Mouse (Mus musculus) heart, embryonic 11.5 days (tissue): Measurements from ENCODE around the gene Npy4r. TPM values are rescaled to one million over a fixed set of nuclear protein-coding genes. Genes with fewer than 3 reads are reported as not detected.

Experiments
- ATAC-seq: fragments of 200-750 bp; cut with Nextera tagmentation; replicated peaks from 2 replicates; pipeline ENCODE4 v1.8.0; 2017; ENCODE audit warnings: moderate library complexity; ENCODE audit not compliant: insufficient number of reproducible peaks, low FRiP score, low TSS enrichment
- H3K27ac ChIP-seq: fragments of 300-500 bp; sonication (generic); 2 replicates; pipeline ENCODE4 v1.5.1; 2014; ENCODE audit warnings: mild to moderate bottlenecking, low read depth, low read length
- H3K27me3 ChIP-seq: fragments of 300-500 bp; sonication (generic); 2 replicates; pipeline ENCODE4 v1.6.1; 2014; ENCODE audit warnings: mild to moderate bottlenecking, low read length, mixed read lengths; ENCODE audit not compliant: control insufficient read depth, insufficient read depth
- H3K36me3 ChIP-seq: fragments of 300-500 bp; sonication (generic); 2 replicates; pipeline ENCODE4 v1.6.1; 2014; ENCODE audit warnings: mild to moderate bottlenecking, low read length, moderate library complexity, mixed read lengths; ENCODE audit not compliant: control insufficient read depth, insufficient read depth
- H3K4me1 ChIP-seq: fragments of 300-500 bp; sonication (generic); 2 replicates; pipeline ENCODE4 v1.6.1; 2014; ENCODE audit warnings: low read length; ENCODE audit not compliant: control insufficient read depth, insufficient read depth
- H3K4me2 ChIP-seq: fragments of 300-500 bp; sonication (generic); 2 replicates; pipeline ENCODE4 v1.6.1; 2014; ENCODE audit warnings: mild to moderate bottlenecking, moderate library complexity
- H3K4me3 ChIP-seq: fragments of 300-500 bp; sonication (generic); 2 replicates; pipeline ENCODE4 v1.5.1; 2014; ENCODE audit warnings: low read depth, low read length
- H3K9ac ChIP-seq: fragments of 300-500 bp; sonication (generic); 2 replicates; pipeline ENCODE4 v1.6.1; 2014; ENCODE audit warnings: mild to moderate bottlenecking, low read depth, low read length, moderate library complexity
- H3K9me3 ChIP-seq: fragments of 300-500 bp; sonication (generic); replicated peaks from 2 replicates; pipeline ENCODE4 v1.6.1; 2016; ENCODE audit warnings: low read length; ENCODE audit not compliant: control insufficient read depth
- WGBS: fragments of 180-500 bp; shearing (Covaris S2); extraction: QIAGEN DNeasy Blood & Tissue Kit; methylation state at CpG from one replicate; pipeline ENCODE4 v1.1.7; 2014; ENCODE audit not compliant: insufficient replicate concordance; 5-methylcytosine and 5-hydroxymethylcytosine counted together
- polyA plus RNA-seq: library from polyadenylated mRNA; unstranded; fragments of >200 nt; fragmentation: Nextera tagmentation; extraction: Ambion mirVana; gene quantifications from 2 replicates; pipeline ENCODE4 v1.2.1, GENCODE M21; 2014

Gene Npy4r
- polyA plus RNA-seq, 1 experiment from 2014 or later = 0.23 TPM

GRCm38 (mm10) chr14:34106389-34107062, 45.8 kb downstream of the Npy4r start:
- Histone ChIP-seq H3K36me3 (no peaks in the 10 kb centered on the region), H3K9me3 (no peaks in the 10 kb centered on the region), H3K27ac (no peak overlapping the region), H3K4me1 (peaks cover 3% of the 10 kb centered on the region; the same call in 1 of the 2 replicates), H3K9ac (no peak overlapping the region), H3K4me3 (no peak overlapping the region), H3K27me3 (no peaks in the 10 kb centered on the region), H3K4me2 (no peak overlapping the region)
- ATAC-seq = no peak
- 50% methylated on average over 12 of the region's 12 CpGs for WGBS

GRCm38 (mm10) chr14:34104892-34105291, 47.4 kb downstream of the Npy4r start:
- no peak overlapping the region for H3K27ac ChIP-seq
- no peak overlapping the region for H3K9ac ChIP-seq
- H3K4me3 ChIP-seq = no peak overlapping the region
- no peak for ATAC-seq
- H3K9me3 ChIP-seq = no peaks in the 10 kb centered on the region
- H3K36me3 ChIP-seq = no peaks in the 10 kb centered on the region
- WGBS = 21% methylated on average over 8 of the region's 8 CpGs
- peaks cover 3% of the 10 kb centered on the region; the same call in 1 of the 2 replicates for H3K4me1 ChIP-seq
- H3K27me3 ChIP-seq = no peaks in the 10 kb centered on the region
- no peak overlapping the region for H3K4me2 ChIP-seq

- no peaks in the 10 kb centered on the region for H3K27me3 ChIP-seq
- H3K36me3 ChIP-seq = no peaks in the 10 kb centered on the region
- no peak overlapping the region for H3K4me2 ChIP-seq
- no peak overlapping the region for H3K27ac ChIP-seq
- no peaks in the 10 kb centered on the region for H3K9me3 ChIP-seq
- no peak overlapping the region for H3K9ac ChIP-seq
- H3K4me1 ChIP-seq = peaks cover 3% of the 10 kb centered on the region; the same call in 1 of the 2 replicates
- WGBS = 35% methylated on average over 3 of the region's 3 CpGs
- no peak for ATAC-seq
- no peak overlapping the region for H3K4me3 ChIP-seq
Measured at GRCm38 (mm10) chr14:34103855-34104254, 48.4 kb downstream of the Npy4r start.

- no peak within 1 kb of the TSS for H3K9ac ChIP-seq
- H3K4me2 ChIP-seq = no peak within 1 kb of the TSS
- H3K27me3 ChIP-seq = no peaks in the 10 kb centered on the region
- no peak within 1 kb of the TSS for H3K27ac ChIP-seq
- 74% methylated on average over 5 of the region's 5 CpGs for WGBS
- H3K4me3 ChIP-seq = no peak within 1 kb of the TSS
- ATAC-seq = no peak
- H3K36me3 ChIP-seq = no peaks in the 10 kb centered on the region
- peaks cover 3% of the 10 kb centered on the region; the same call in 1 of the 2 replicates for H3K4me1 ChIP-seq
- no peaks in the 10 kb centered on the region for H3K9me3 ChIP-seq
Measured at GRCm38 (mm10) chr14:34102601-34103000, 49.7 kb downstream of the Npy4r start, which contains the start of gene A630023A22Rik. Gene A630023A22Rik, minus strand, starts transcription at chr14:34102754.

GRCm38 (mm10) chr14:34096161-34096560, 56.1 kb downstream of the Npy4r start:
- H3K9me3 ChIP-seq = no peaks in the 10 kb centered on the region
- no peaks in the 10 kb centered on the region for H3K27me3 ChIP-seq
- no peak overlapping the region for H3K4me2 ChIP-seq
- no peaks in the 10 kb centered on the region for H3K4me1 ChIP-seq
- H3K27ac ChIP-seq = no peak overlapping the region
- no peak overlapping the region for H3K4me3 ChIP-seq
- no peak overlapping the region for H3K9ac ChIP-seq
- H3K36me3 ChIP-seq = no peaks in the 10 kb centered on the region
- no peak for ATAC-seq
- 65% methylated on average over 5 of the region's 5 CpGs for WGBS

Other genes with a start within 250 kb of the Npy4r start
- 2.1 and 2.2 TPM in 2 replicates for gene Gdf10, start 228.9 kb downstream of the Npy4r start, polyA plus RNA-seq
- 0.51 and 0.64 TPM in 2 replicates for gene Gdf2, start 211.4 kb downstream of the Npy4r start, polyA plus RNA-seq
- 0.03 and 0.24 TPM in 2 replicates for gene Rbp3, start 198.5 kb downstream of the Npy4r start, polyA plus RNA-seq
- not detected in 2 replicates for gene Zfp488, start 173.7 kb downstream of the Npy4r start, polyA plus RNA-seq
- gene Gm30083, start 137.3 kb downstream of the Npy4r start, polyA plus RNA-seq = not detected in 2 replicates
- gene Gm5460, start 135.7 kb downstream of the Npy4r start, polyA plus RNA-seq = not detected in 2 replicates
- not detected in 2 replicates for gene Antxrl, start 99.8 kb downstream of the Npy4r start, polyA plus RNA-seq
- gene Anxa8, start 66.5 kb downstream of the Npy4r start, polyA plus RNA-seq = 1.1 and 1.4 TPM in 2 replicates
- gene A630023A22Rik, start 49.7 kb downstream of the Npy4r start, polyA plus RNA-seq = not detected in 2 replicates
- gene Gprin2, start 49.2 kb upstream of the Npy4r start, polyA plus RNA-seq = 0.04 and 0.08 TPM in 2 replicates
- gene Syt15, start 67.1 kb upstream of the Npy4r start, polyA plus RNA-seq = 0.16 TPM in 1 of 2 replicates, not detected in the other
- 6.2 and 6.9 TPM in 2 replicates for gene Shld2, start 158.0 kb upstream of the Npy4r start, polyA plus RNA-seq
- gene Glud1, start 158.2 kb upstream of the Npy4r start, polyA plus RNA-seq = 64.4 and 67.3 TPM in 2 replicates
- not detected in 2 replicates for gene Fam25c, start 202.9 kb upstream of the Npy4r start, polyA plus RNA-seq
- gene Sncg, start 222.3 kb upstream of the Npy4r start, polyA plus RNA-seq = 2.4 and 2.9 TPM in 2 replicates
- 15.8 and 23.1 TPM in 2 replicates for gene Mmrn2, start 223.0 kb upstream of the Npy4r start, polyA plus RNA-seq